Mouse (Mus musculus) hindbrain, embryonic 12.5 days (tissue): ENCODE data around the gene Cse1l. TPM values are rescaled to one million over a fixed set of nuclear protein-coding genes. Genes with fewer than 3 reads are reported as not detected.

ENCODE experiments used
- ATAC-seq: fragments of 200-750 bp; cut with Nextera tagmentation; 2 replicates; pipeline ENCODE4 v1.8.0; 2017; ENCODE audit warnings: moderate TSS enrichment; ENCODE audit not compliant: low FRiP score
- H3K27ac ChIP-seq: fragments of 300-500 bp; sonication (generic); 2 replicates; pipeline ENCODE4 v1.5.1; 2016; ENCODE audit warnings: mild to moderate bottlenecking
- H3K27me3 ChIP-seq: fragments of 300-500 bp; sonication (generic); 2 replicates; pipeline ENCODE4 v1.6.1; 2016; ENCODE audit warnings: mild to moderate bottlenecking
- H3K36me3 ChIP-seq: fragments of 300-500 bp; sonication (generic); 2 replicates; pipeline ENCODE4 v1.6.1; 2016; ENCODE audit warnings: mild to moderate bottlenecking
- H3K4me1 ChIP-seq: fragments of 300-500 bp; sonication (generic); 2 replicates; pipeline ENCODE4 v1.6.1; 2016
- H3K4me2 ChIP-seq: fragments of 300-500 bp; sonication (generic); replicated peaks from 2 replicates; pipeline ENCODE4 v1.6.1; 2016; ENCODE audit warnings: mild to moderate bottlenecking
- H3K4me3 ChIP-seq: fragments of 300-500 bp; sonication (generic); 2 replicates; pipeline ENCODE4 v1.5.1; 2016; ENCODE audit warnings: mild to moderate bottlenecking
- H3K9ac ChIP-seq: fragments of 300-500 bp; sonication (generic); 2 replicates; pipeline ENCODE4 v1.6.1; 2016; ENCODE audit warnings: mild to moderate bottlenecking, moderate library complexity
- H3K9me3 ChIP-seq: fragments of 300-500 bp; sonication (generic); replicated peaks from 2 replicates; pipeline ENCODE4 v1.6.1; 2016; ENCODE audit warnings: mild to moderate bottlenecking
- WGBS: fragments of 180-500 bp; shearing (Covaris S2); methylation state at CpG from one replicate; pipeline ENCODE4 v1.1.7; 2016; 5-methylcytosine and 5-hydroxymethylcytosine counted together
- polyA plus RNA-seq: library from polyadenylated mRNA; unstranded; fragments of >200 nt; fragmentation: Nextera tagmentation; extraction: Ambion mirVana; gene quantifications from 2 replicates; pipeline ENCODE4 v1.2.1, GENCODE M21; 2016

The Cse1l gene
- polyA plus RNA-seq, 1 experiment from 2014 or later: 136 TPM

GRCm38 (mm10) chr2:166950853-166951648 is 45.2 kb downstream of the Cse1l start:
- H3K36me3 ChIP-seq: peaks cover 92% of the 10 kb centered on the region
- H3K9me3 ChIP-seq: no peaks in the 10 kb centered on the region
- H3K9ac ChIP-seq: no peak overlapping the region
- 79% methylated on average over 14 of the region's 14 CpGs for WGBS
- H3K4me1 ChIP-seq: no peaks in the 10 kb centered on the region
- H3K27me3 ChIP-seq: no peaks in the 10 kb centered on the region
- no peak overlapping the region for H3K4me3 ChIP-seq
- H3K27ac ChIP-seq: no peak overlapping the region
- no peak for ATAC-seq
- H3K4me2 ChIP-seq: no peak overlapping the region

GRCm38 (mm10) chr2:166952151-166952550 is 46.3 kb downstream of the Cse1l start:
- H3K4me1 ChIP-seq: no peaks in the 10 kb centered on the region
- no peak for ATAC-seq
- H3K4me2 ChIP-seq: no peak overlapping the region
- no peaks in the 10 kb centered on the region for H3K9me3 ChIP-seq
- no peak overlapping the region for H3K4me3 ChIP-seq
- peaks cover 91% of the 10 kb centered on the region for H3K36me3 ChIP-seq
- 85% methylated on average over 6 of the region's 6 CpGs for WGBS
- H3K9ac ChIP-seq: no peak overlapping the region
- H3K27me3 ChIP-seq: no peaks in the 10 kb centered on the region
- H3K27ac ChIP-seq: no peak overlapping the region

DNA sequence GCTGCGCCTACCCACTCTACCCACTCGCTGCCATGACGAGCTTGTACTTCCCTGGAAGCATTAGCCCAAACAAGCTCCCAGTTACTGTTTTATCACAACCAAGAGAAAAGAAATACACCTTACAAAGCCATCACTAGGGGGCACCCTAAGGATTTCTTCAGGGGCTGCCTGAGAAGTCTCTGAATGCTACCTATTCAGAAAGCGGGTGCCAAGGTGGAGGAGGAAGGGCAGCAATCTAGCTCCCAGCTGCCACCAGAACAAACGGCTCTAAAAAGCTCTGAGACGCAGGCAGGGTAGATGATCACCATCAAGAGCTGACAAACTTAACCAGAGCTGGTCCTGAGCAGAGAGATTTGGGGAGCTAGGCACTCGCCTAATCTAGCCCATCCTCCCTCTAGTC is 51.0 kb downstream of the Cse1l start:
- no peak overlapping the region for H3K4me2 ChIP-seq
- H3K9me3 ChIP-seq: no peaks in the 10 kb centered on the region
- no peaks in the 10 kb centered on the region for H3K4me1 ChIP-seq
- H3K36me3 ChIP-seq: peaks cover 90% of the 10 kb centered on the region
- ATAC-seq: no peak
- H3K27ac ChIP-seq: no peak overlapping the region
- H3K9ac ChIP-seq: no peak overlapping the region
- 56% methylated on average over 7 of the region's 7 CpGs for WGBS
- no peak overlapping the region for H3K4me3 ChIP-seq
- no peaks in the 10 kb centered on the region for H3K27me3 ChIP-seq

GRCm38 (mm10) chr2:166960648-166961330 is 54.9 kb downstream of the Cse1l start:
- no peak overlapping the region for H3K4me3 ChIP-seq
- 91% methylated on average over 8 of the region's 8 CpGs for WGBS
- peaks cover 59% of the 10 kb centered on the region for H3K36me3 ChIP-seq

DNA sequence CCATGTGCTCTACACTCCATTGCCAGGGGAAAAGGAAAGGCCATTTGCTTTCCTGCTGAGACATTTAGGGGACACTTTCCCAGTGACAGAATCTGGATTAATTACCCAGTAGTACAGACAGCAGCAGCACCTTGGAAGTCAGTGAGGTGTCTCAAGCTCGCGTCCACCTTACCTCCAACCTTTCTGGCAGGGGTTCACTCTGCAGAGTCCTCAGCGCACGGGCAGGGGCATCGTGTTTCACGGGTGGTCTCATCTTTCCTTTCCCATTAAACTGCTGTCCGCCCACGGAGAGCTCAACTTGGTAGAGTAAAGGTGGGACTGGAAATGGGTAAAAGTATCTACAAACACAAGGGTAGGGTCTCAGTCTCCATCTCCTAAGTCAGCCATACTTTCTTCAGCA is 57.4 kb downstream of the Cse1l start:
- H3K4me3 ChIP-seq: no peak overlapping the region
- H3K9me3 ChIP-seq: no peaks in the 10 kb centered on the region
- H3K9ac ChIP-seq: no peak overlapping the region
- H3K27ac ChIP-seq: no peak overlapping the region
- H3K27me3 ChIP-seq: no peaks in the 10 kb centered on the region
- peaks cover 37% of the 10 kb centered on the region for H3K36me3 ChIP-seq
- no peaks in the 10 kb centered on the region for H3K4me1 ChIP-seq
- no peak for ATAC-seq
- WGBS: 91% methylated on average over 8 of the region's 8 CpGs
- no peak overlapping the region for H3K4me2 ChIP-seq

More at GRCm38 (mm10) chr2:166960648-166961330, 54.9 kb downstream of the Cse1l start:
- Histone ChIP-seq H3K27me3 (no peaks in the 10 kb centered on the region), H3K4me1 (no peaks in the 10 kb centered on the region), H3K27ac (no peak overlapping the region), H3K9me3 (no peaks in the 10 kb centered on the region), H3K4me2 (no peak overlapping the region), H3K9ac (no peak overlapping the region)
- ATAC-seq: no peak

GRCm38 (mm10) chr2:166964773-166965172 is 58.9 kb downstream of the Cse1l start:
- no peaks in the 10 kb centered on the region for H3K9me3 ChIP-seq
- WGBS: 86% methylated on average over 2 of the region's 2 CpGs
- no peaks in the 10 kb centered on the region for H3K27me3 ChIP-seq
- peaks cover 22% of the 10 kb centered on the region for H3K36me3 ChIP-seq
- H3K4me2 ChIP-seq: no peak overlapping the region
- no peak overlapping the region for H3K4me3 ChIP-seq
- no peak overlapping the region for H3K9ac ChIP-seq
- no peaks in the 10 kb centered on the region for H3K4me1 ChIP-seq
- H3K27ac ChIP-seq: no peak overlapping the region
- no peak for ATAC-seq

GRCm38 (mm10) chr2:166973153-166973552 is 67.3 kb downstream of the Cse1l start:
- no peak overlapping the region for H3K9ac ChIP-seq
- H3K36me3 ChIP-seq: no peaks in the 10 kb centered on the region
- no peak for ATAC-seq
- 0 out of 2 replicates have a peak, but pooled peaks cover 6% of the 10 kb centered on the region for H3K4me1 ChIP-seq
- H3K9me3 ChIP-seq: no peaks in the 10 kb centered on the region
- 82% methylated on average over 1 of the region's 1 CpGs for WGBS
- no peak overlapping the region for H3K4me2 ChIP-seq
- H3K4me3 ChIP-seq: no peak overlapping the region
- no peaks in the 10 kb centered on the region for H3K27me3 ChIP-seq
- H3K27ac ChIP-seq: no peak overlapping the region

DNA sequence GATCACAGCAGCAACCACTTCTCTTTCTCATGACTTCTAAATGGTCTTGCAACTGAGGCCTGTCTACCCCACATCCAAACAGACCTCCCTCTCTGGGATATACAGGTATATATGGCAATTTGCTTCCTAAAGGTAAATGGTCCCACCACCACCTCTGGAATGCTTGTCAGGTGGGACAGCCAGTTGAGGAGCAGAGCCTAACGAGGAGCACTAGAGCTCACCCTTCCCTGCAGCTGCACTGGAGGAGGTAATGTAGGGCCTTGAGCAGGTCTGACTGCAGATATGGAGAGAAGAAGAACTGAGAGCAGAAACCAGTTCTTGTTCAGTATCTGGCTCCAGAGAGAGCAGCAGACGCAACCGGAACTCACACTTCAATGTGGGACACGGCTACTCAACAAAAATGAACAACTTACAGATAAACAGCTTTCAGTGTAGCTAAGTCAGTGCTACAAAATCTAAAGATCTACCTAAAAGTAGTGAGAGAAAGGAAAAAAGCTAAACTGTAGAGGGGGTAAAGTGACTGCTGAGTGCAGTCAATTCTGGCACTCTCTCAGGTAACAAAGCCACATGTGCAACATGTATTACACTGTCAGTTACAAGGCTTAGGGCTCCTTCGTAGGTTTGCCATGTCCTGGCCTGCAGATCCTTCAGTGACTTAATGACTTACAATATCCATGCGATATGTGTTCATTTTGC is 68.5 kb downstream of the Cse1l start:
- 0 out of 2 replicates have a peak, but pooled peaks cover 6% of the 10 kb centered on the region for H3K4me1 ChIP-seq
- no peaks in the 10 kb centered on the region for H3K36me3 ChIP-seq
- no peak for ATAC-seq
- WGBS: 89% methylated on average over 6 of the region's 6 CpGs
- H3K27me3 ChIP-seq: no peaks in the 10 kb centered on the region
- no peak overlapping the region for H3K4me3 ChIP-seq
- H3K4me2 ChIP-seq: no peak overlapping the region
- H3K9ac ChIP-seq: no peak overlapping the region
- H3K9me3 ChIP-seq: no peaks in the 10 kb centered on the region
- H3K27ac ChIP-seq: no peak overlapping the region

GRCm38 (mm10) chr2:166976356-166976755 is 70.5 kb downstream of the Cse1l start:
- H3K4me1 ChIP-seq: 0 out of 2 replicates have a peak, but pooled peaks cover 6% of the 10 kb centered on the region
- no peak overlapping the region for H3K4me3 ChIP-seq
- no peak overlapping the region for H3K4me2 ChIP-seq
- H3K9ac ChIP-seq: no peak overlapping the region
- no peaks in the 10 kb centered on the region for H3K27me3 ChIP-seq
- 73% methylated on average over 3 of the region's 3 CpGs for WGBS
- no peak for ATAC-seq
- H3K27ac ChIP-seq: no peak overlapping the region
- no peaks in the 10 kb centered on the region for H3K36me3 ChIP-seq
- no peaks in the 10 kb centered on the region for H3K9me3 ChIP-seq

GRCm38 (mm10) chr2:166977490-166977889 is 71.7 kb downstream of the Cse1l start:
- Histone ChIP-seq H3K4me3 (no peak overlapping the region), H3K4me1 (0 out of 2 replicates have a peak, but pooled peaks cover 6% of the 10 kb centered on the region), H3K27me3 (no peaks in the 10 kb centered on the region), H3K36me3 (peaks cover under 1% of the 10 kb centered on the region; the same call in 1 of the 2 replicates), H3K9ac (no peak overlapping the region), H3K4me2 (no peak overlapping the region), H3K27ac (no peak overlapping the region), H3K9me3 (no peaks in the 10 kb centered on the region)
- no peak for ATAC-seq
- 68% methylated on average over 3 of the region's 3 CpGs for WGBS

GRCm38 (mm10) chr2:166980161-166980560 is 74.3 kb downstream of the Cse1l start:
- Histone ChIP-seq H3K27ac (no peak overlapping the region), H3K9me3 (no peaks in the 10 kb centered on the region), H3K4me1 (0 out of 2 replicates have a peak, but pooled peaks cover 6% of the 10 kb centered on the region), H3K4me2 (no peak overlapping the region), H3K4me3 (no peak overlapping the region), H3K27me3 (no peaks in the 10 kb centered on the region), H3K36me3 (peaks cover 3% of the 10 kb centered on the region; the same call in 1 of the 2 replicates), H3K9ac (no peak overlapping the region)
- ATAC-seq: no peak
- WGBS: 93% methylated on average over 2 of the region's 2 CpGs

- Histone ChIP-seq H3K4me3 (no peak overlapping the region), H3K36me3 (peaks cover 3% of the 10 kb centered on the region; the same call in 1 of the 2 replicates), H3K4me2 (no peak overlapping the region), H3K27ac (no peak overlapping the region), H3K9ac (no peak overlapping the region), H3K27me3 (no peaks in the 10 kb centered on the region), H3K4me1 (no peaks in the 10 kb centered on the region), H3K9me3 (no peaks in the 10 kb centered on the region)
- ATAC-seq: no peak
- 84% methylated on average over 4 of the region's 4 CpGs for WGBS
Measured at GRCm38 (mm10) chr2:166983351-166983894, 77.6 kb downstream of the Cse1l start.
